Mouse (Mus musculus): Measurements from ENCODE around the gene Rab43.

- TF ChIP-seq POLR2A (IDR thresholded peaks at IDR 0.05; ENCODE audit: insufficient read depth, low read depth, low read length): no peak
- TF ChIP-seq CTCF (IDR thresholded peaks at IDR 0.05): peak; percentile 94
- TF ChIP-seq EP300 (IDR thresholded peaks at IDR 0.05; ENCODE audit: insufficient read depth, low read depth, low read length): no peak
These were observed 48.3 kb downstream of the Rab43 start for GRCm38 (mm10) chr6:87763376-87764280.

All from heart, adult 2 months (tissue).